ENCODE assay signal across 11 mouse cellular contexts in genomic region chr2:154713083-154713482, GRCm38 (mm10). TPM values are rescaled to one million over a fixed set of nuclear protein-coding genes. Genes with fewer than 3 reads are reported as not detected.
DNase-seq lines count a peak whose midpoint lies in the region; ATAC-seq and TF ChIP-seq lines count a peak whose summit lies in the region.
"Had no signal": no experiment of that assay in that cellular context is flagged by ENCODE, and none has a peak within 500 bp of the region (broad histone marks: within the 10 kb centered on the region; RNA-seq: fewer than 3 reads in every experiment).

No protein-coding gene starts in this region.

- WGBS in lung, embryonic 14.5 days, result 43% methylated on average over 6 of the region's 6 CpGs
- 53% methylated on average over 5 of the region's 6 CpGs for WGBS in lung, postnatal 0 days
- 48% methylated on average over 6 of the region's 6 CpGs for WGBS in heart, embryonic 10.5 days

- ATAC-seq in lung, embryonic 14.5 days (ENCODE audit: insufficient read depth), result no peak
- ATAC-seq in lung, postnatal 0 days, result no peak

- no peak overlapping the region for H3K4me2 ChIP-seq in lung, embryonic 14.5 days
- no peak overlapping the region for H3K4me2 ChIP-seq in lung, postnatal 0 days (replicated peaks; ENCODE audit: low read depth, low read length)
- H3K4me2 ChIP-seq: embryonic facial prominence, embryonic 13.5 days had no signal

- no peak overlapping the region for H3K4me3 ChIP-seq in lung, embryonic 14.5 days (ENCODE audit: low read depth, low read length)
- H3K4me3 ChIP-seq in MEL (ENCODE audit: control insufficient read depth in 1 of 2, insufficient read depth in 1 of 2, low read depth in 2 of 2, low read length in 2 of 2), result peak overlapping the region; percentile 65 to 72; a peak in 3 of 4 replicates
- no peak overlapping the region for H3K4me3 ChIP-seq in lung, postnatal 0 days (ENCODE audit: low read depth, low read length)
- no peak overlapping the region for H3K4me3 ChIP-seq in heart, embryonic 10.5 days
- H3K4me3 ChIP-seq: embryonic facial prominence, embryonic 13.5 days; heart, embryonic 15.5 days had no signal

- TF ChIP-seq CTCF in lung, embryonic 14.5 days (IDR thresholded peaks at IDR 0.05; ENCODE audit: low read depth), result peak; percentile 74
- TF ChIP-seq CTCF in MEL (IDR thresholded peaks at IDR 0.05 in 2 of 3, conservative IDR thresholded peaks at IDR 0.05 in 1 of 3; ENCODE audit: control insufficient read depth in 1 of 3, insufficient read depth in 1 of 3, low read depth in 2 of 3, low read length in 3 of 3, poor library complexity in 1 of 3, severe bottlenecking in 1 of 3), result peak; percentile 50 to 67 (median 63)
- TF ChIP-seq CTCF in lung, postnatal 0 days (IDR thresholded peaks at IDR 0.05), result peak; percentile 76

- H3K4me1 ChIP-seq in lung, embryonic 14.5 days (ENCODE audit: insufficient read depth), result no peaks in the 10 kb centered on the region
- no peaks in the 10 kb centered on the region; a peak in 1 of 4 replicates for H3K4me1 ChIP-seq in MEL (ENCODE audit: control insufficient read depth in 1 of 2, insufficient read depth in 2 of 2, low read length in 2 of 2)
- H3K4me1 ChIP-seq in lung, postnatal 0 days (ENCODE audit: insufficient read depth, low read depth, low read length), result no peaks in the 10 kb centered on the region
- H3K4me1 ChIP-seq in heart, embryonic 10.5 days, result peaks cover 17% of the 10 kb centered on the region

- H3K79me2 ChIP-seq in MEL (ENCODE audit: control insufficient read depth, insufficient read depth, low read length, poor library complexity), result no peaks in the 10 kb centered on the region

- no peaks in the 10 kb centered on the region for H3K27me3 ChIP-seq in lung, embryonic 14.5 days (ENCODE audit: insufficient read depth, low read length)
- H3K27me3 ChIP-seq in MEL (ENCODE audit: control insufficient read depth in 1 of 2, insufficient read depth in 2 of 2, low read length in 2 of 2), result peaks cover under 1 to 7% of the 10 kb centered on the region in 2 experiments; a peak in 3 of 4 replicates
- H3K27me3 ChIP-seq in lung, postnatal 0 days (replicated peaks; ENCODE audit: insufficient read depth, low read length), result no peaks in the 10 kb centered on the region
- H3K27me3 ChIP-seq in heart, embryonic 10.5 days (ENCODE audit: insufficient read depth, poor library complexity, severe bottlenecking), result no peaks in the 10 kb centered on the region
- H3K27me3 ChIP-seq: embryonic facial prominence, embryonic 13.5 days; heart, embryonic 15.5 days had no signal

- no peak for TF ChIP-seq EP300 in MEL (IDR thresholded peaks at IDR 0.05; ENCODE audit: low read depth in 1 of 2, low read length in 2 of 2)
- TF ChIP-seq EP300 in lung, postnatal 0 days (IDR thresholded peaks at IDR 0.05), result no peak

- H3K9ac ChIP-seq in lung, embryonic 14.5 days, result no peak overlapping the region
- no peak overlapping the region; the same call in 1 of the 2 replicates for H3K9ac ChIP-seq in MEL (ENCODE audit: control insufficient read depth, low read depth, low read length, poor library complexity, severe bottlenecking)
- H3K9ac ChIP-seq in lung, postnatal 0 days (replicated peaks; ENCODE audit: low read depth), result no peak overlapping the region
- H3K9ac ChIP-seq: embryonic facial prominence, embryonic 13.5 days; heart, embryonic 15.5 days had no signal

- no peaks in the 10 kb centered on the region for H3K9me3 ChIP-seq in lung, embryonic 14.5 days (ENCODE audit: low read depth, low read length)
- no peaks in the 10 kb centered on the region for H3K9me3 ChIP-seq in MEL (replicated peaks; ENCODE audit: insufficient read depth, low read length)
- H3K9me3 ChIP-seq in lung, postnatal 0 days (ENCODE audit: low read length), result no peaks in the 10 kb centered on the region
- H3K9me3 ChIP-seq in heart, embryonic 10.5 days, result no peaks in the 10 kb centered on the region
- H3K9me3 ChIP-seq: embryonic facial prominence, embryonic 13.5 days; heart, embryonic 15.5 days had no signal

- H3K36me3 ChIP-seq in lung, embryonic 14.5 days (ENCODE audit: insufficient read depth), result no peaks in the 10 kb centered on the region
- H3K36me3 ChIP-seq in MEL (ENCODE audit: control insufficient read depth in 1 of 2, insufficient read depth in 2 of 2, low read length in 2 of 2), result peaks cover 0 to 8% of the 10 kb centered on the region in 2 experiments; a peak in 2 of 4 replicates
- no peaks in the 10 kb centered on the region for H3K36me3 ChIP-seq in lung, postnatal 0 days (ENCODE audit: insufficient read depth, low read length)
- no peaks in the 10 kb centered on the region for H3K36me3 ChIP-seq in heart, embryonic 10.5 days
- H3K36me3 ChIP-seq: embryonic facial prominence, embryonic 13.5 days; heart, embryonic 15.5 days had no signal

- no peak overlapping the region for H3K27ac ChIP-seq in lung, embryonic 14.5 days (ENCODE audit: low read depth)
- H3K27ac ChIP-seq in MEL (ENCODE audit: control insufficient read depth, low read depth, low read length), result no peak overlapping the region
- H3K27ac ChIP-seq in lung, postnatal 0 days (ENCODE audit: low read length), result no peak overlapping the region
- H3K27ac ChIP-seq in heart, embryonic 10.5 days, result no peak overlapping the region
- H3K27ac ChIP-seq: embryonic facial prominence, embryonic 13.5 days; heart, embryonic 15.5 days had no signal

- TF ChIP-seq RAD21 in MEL (IDR thresholded peaks at IDR 0.05; ENCODE audit: low read depth, low read length), result peak; percentile 55

- no peak for TF ChIP-seq POLR2A in MEL (IDR thresholded peaks at IDR 0.05; ENCODE audit: control insufficient read depth in 1 of 2, insufficient read depth in 1 of 2, low read depth in 1 of 2, low read length in 2 of 2, poor library complexity in 1 of 2)

- peak; percentile 49 to 50 for DNase-seq in cerebellum, postnatal 14 days
- DNase-seq in cerebellum, adult 11 months, result no peak
- DNase-seq in lung, embryonic 14.5 days, result no peak
- no peak for DNase-seq in lung, adult 18-20 months
- DNase-seq in MEL (ENCODE audit: low read depth, low spot score), result peak; percentile 85
- DNase-seq in lung, postnatal 0 days (ENCODE audit: low spot score), result peak; percentile 52
- DNase-seq in right cerebral cortex, postnatal 10 days (ENCODE audit: low spot score in 2 of 2), result no peak
- no peak for DNase-seq in heart, embryonic 10.5 days (ENCODE audit: low spot score)

TF ChIP-seq in MEL, 35 proteins besides CTCF, POLR2A, EP300 and RAD21:
- TF ChIP-seq ELF1 (IDR thresholded peaks at IDR 0.05; ENCODE audit: low read depth, low read length), result 0 out of 2 replicates have a peak, but pooled peaks have one; percentile 27
- TF ChIP-seq HCFC1 (IDR thresholded peaks at IDR 0.05; ENCODE audit: low read depth, low read length), result no peak
- TF ChIP-seq MYB (IDR thresholded peaks at IDR 0.05; ENCODE audit: low read depth, low read length), result no peak
- TF ChIP-seq MAX (IDR thresholded peaks at IDR 0.05; ENCODE audit: low read length), result no peak
- no peak for TF ChIP-seq TCF12 (IDR thresholded peaks at IDR 0.05; ENCODE audit: low read depth, low read length)
- no peak for TF ChIP-seq ZMIZ1 (IDR thresholded peaks at IDR 0.05; ENCODE audit: low read depth, low read length)
- no peak for TF ChIP-seq ZKSCAN1 (IDR thresholded peaks at IDR 0.05; ENCODE audit: low read depth, low read length)
- peak; percentile 58 for TF ChIP-seq MAZ (IDR thresholded peaks at IDR 0.05; ENCODE audit: low read depth, low read length)
- TF ChIP-seq NRF1 (IDR thresholded peaks at IDR 0.05; ENCODE audit: insufficient read depth, low read depth, low read length, poor library complexity, severe bottlenecking), result no peak
- TF ChIP-seq E2F4 (IDR thresholded peaks at IDR 0.05; ENCODE audit: borderline replicate concordance, low read depth, low read length), result no peak
- TF ChIP-seq ZC3H11A (IDR thresholded peaks at IDR 0.05; ENCODE audit: low read depth, low read length), result peak; percentile 44; the same call in 1 of the 2 replicates
- no peak for TF ChIP-seq BHLHE40 (IDR thresholded peaks at IDR 0.05; ENCODE audit: borderline replicate concordance, low read depth, low read length)
- TF ChIP-seq TBP (IDR thresholded peaks at IDR 0.05; ENCODE audit: low read depth, low read length), result no peak
- TF ChIP-seq USF2 (IDR thresholded peaks at IDR 0.05; ENCODE audit: borderline replicate concordance in 1 of 2, insufficient read depth in 1 of 2, low read depth in 1 of 2, low read length in 2 of 2), result no peak
- TF ChIP-seq SMC3 (IDR thresholded peaks at IDR 0.05; ENCODE audit: low read depth, low read length), result peak; percentile 66
- no peak for TF ChIP-seq MAFK (IDR thresholded peaks at IDR 0.05; ENCODE audit: borderline replicate concordance, low read depth, low read length)
TF ChIP-seq in MEL: peak in this region for 4.

RNA-seq across cellular contexts. Expression of gene Gm14214, which starts 56.7 kb away (rescaled TPM):
- polyA plus RNA-seq in lung, embryonic 14.5 days (2014; fragmentation: Nextera tagmentation; extraction: Ambion mirVana), result not detected in 2 replicates
- not detected in 2 replicates for total RNA-seq in MEL (2012; rRNA removed)
- polyA plus RNA-seq in MEL (2012; ENCODE audit: insufficient read depth in 1 of 2, insufficient read length in 2 of 2, low read depth in 1 of 2, low replicate concordance in 2 of 2, missing spikeins in 1 of 2), result under 1 TPM in 1 of 2 experiments, not detected in 1; 0.17 TPM
- not detected in 2 replicates for polyA plus RNA-seq in lung, postnatal 0 days (2015; fragmentation: Nextera tagmentation; extraction: Ambion mirVana)
- polyA plus RNA-seq in heart, embryonic 10.5 days (2016; fragmentation: Nextera tagmentation; extraction: Ambion mirVana), result not detected in 2 replicates
- polyA plus RNA-seq: embryonic facial prominence, embryonic 13.5 days; heart, embryonic 15.5 days; macrophage had no signal

Comparison
In these comparisons a context has a peak if more than half of its experiments do, and no peak if none do; other contexts are left out.
1. DNase-seq: peak in cerebellum, postnatal 14 days (2 of 2), MEL (single experiment) and lung, postnatal 0 days (single experiment); none in cerebellum, adult 11 months (single experiment), lung, embryonic 14.5 days (single experiment), lung, adult 18-20 months (0 of 2), right cerebral cortex, postnatal 10 days (0 of 2) and heart, embryonic 10.5 days (single experiment).
2. H3K4me3 ChIP-seq: peak in MEL (2 of 2); none in lung, embryonic 14.5 days (single experiment), lung, postnatal 0 days (single experiment) and heart, embryonic 10.5 days (single experiment).
3. Peak in every context shown above with its lines, with median percentiles within 50 percentile points of each other: CTCF ChIP-seq.